Mouse (Mus musculus) embryonic facial prominence, embryonic 15.5 days (tissue): Measurements from ENCODE around the gene Idua. TPM values are rescaled to one million over a fixed set of nuclear protein-coding genes. Genes with fewer than 3 reads are reported as not detected.

Experiments
- ATAC-seq: fragments of 200-750 bp; cut with Nextera tagmentation; 2 replicates; pipeline ENCODE4 v1.8.0; 2017; ENCODE audit warnings: low read depth, moderate TSS enrichment; ENCODE audit not compliant: insufficient number of reproducible peaks, low FRiP score, low TSS enrichment
- H3K27ac ChIP-seq: fragments of 300-500 bp; sonication (generic); replicated peaks from 2 replicates; pipeline ENCODE4 v1.5.1; 2015; ENCODE audit warnings: mild to moderate bottlenecking, inconsistent platforms
- H3K27me3 ChIP-seq: fragments of 300-500 bp; sonication (generic); 2 replicates; pipeline ENCODE4 v1.6.1; 2015; ENCODE audit warnings: inconsistent platforms
- H3K36me3 ChIP-seq: fragments of 300-500 bp; sonication (generic); 2 replicates; pipeline ENCODE4 v1.6.1; 2015; ENCODE audit warnings: mild to moderate bottlenecking, inconsistent platforms
- H3K4me1 ChIP-seq: fragments of 300-500 bp; sonication (generic); 2 replicates; pipeline ENCODE4 v1.6.1; 2015; ENCODE audit warnings: inconsistent platforms
- H3K4me2 ChIP-seq: fragments of 300-500 bp; sonication (generic); replicated peaks from 2 replicates; pipeline ENCODE4 v1.6.1; 2015; ENCODE audit warnings: mild to moderate bottlenecking, inconsistent platforms
- H3K4me3 ChIP-seq: fragments of 300-500 bp; sonication (generic); replicated peaks from 2 replicates; pipeline ENCODE4 v1.5.1; 2015; ENCODE audit warnings: mild to moderate bottlenecking, inconsistent platforms
- H3K9ac ChIP-seq: fragments of 300-500 bp; sonication (generic); 2 replicates; pipeline ENCODE4 v1.6.1; 2015; ENCODE audit warnings: inconsistent platforms
- H3K9me3 ChIP-seq: fragments of 300-500 bp; sonication (generic); replicated peaks from 2 replicates; pipeline ENCODE4 v1.6.1; 2016; ENCODE audit warnings: inconsistent platforms
- WGBS: fragments of 180-500 bp; shearing (Covaris S2); methylation state at CpG from one replicate; pipeline ENCODE4 v1.1.7; 2015; 5-methylcytosine and 5-hydroxymethylcytosine counted together
- polyA plus RNA-seq: library from polyadenylated mRNA; unstranded; fragments of >200 nt; fragmentation: Nextera tagmentation; extraction: Ambion mirVana; gene quantifications from 2 replicates; pipeline ENCODE4 v1.2.1, GENCODE M21; 2015

Gene Idua
- polyA plus RNA-seq, 1 experiment from 2014 or later = 18.1 TPM

DNA sequence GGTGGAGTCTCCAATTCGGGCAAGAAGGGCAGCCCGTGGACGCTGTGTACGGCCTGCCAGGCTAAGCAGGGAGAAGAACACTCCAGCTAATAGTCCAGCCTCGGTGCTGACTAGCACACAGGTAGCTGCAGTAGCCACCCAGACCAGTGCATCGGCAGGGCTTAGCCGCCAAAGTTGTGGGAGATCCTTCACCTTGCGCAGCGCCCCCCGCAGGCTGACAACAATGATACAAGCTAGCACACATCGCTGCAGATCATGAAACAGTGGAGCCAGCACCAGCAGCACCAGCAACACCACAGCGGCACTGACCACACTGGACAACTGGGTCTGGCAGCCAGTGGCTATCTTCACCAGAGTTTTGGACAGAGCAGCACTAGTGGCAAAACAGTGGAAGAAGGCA is 11.6 kb downstream of the Idua start:
- WGBS = 93% methylated on average over 12 of the region's 12 CpGs
- Histone ChIP-seq H3K4me2 (no peak overlapping the region), H3K36me3 (peaks cover 17% of the 10 kb centered on the region), H3K9ac (no peak overlapping the region), H3K4me3 (no peak overlapping the region), H3K4me1 (peaks cover 20% of the 10 kb centered on the region), H3K9me3 (no peaks in the 10 kb centered on the region), H3K27me3 (no peaks in the 10 kb centered on the region), H3K27ac (no peak overlapping the region)
- ATAC-seq = no peak

DNA sequence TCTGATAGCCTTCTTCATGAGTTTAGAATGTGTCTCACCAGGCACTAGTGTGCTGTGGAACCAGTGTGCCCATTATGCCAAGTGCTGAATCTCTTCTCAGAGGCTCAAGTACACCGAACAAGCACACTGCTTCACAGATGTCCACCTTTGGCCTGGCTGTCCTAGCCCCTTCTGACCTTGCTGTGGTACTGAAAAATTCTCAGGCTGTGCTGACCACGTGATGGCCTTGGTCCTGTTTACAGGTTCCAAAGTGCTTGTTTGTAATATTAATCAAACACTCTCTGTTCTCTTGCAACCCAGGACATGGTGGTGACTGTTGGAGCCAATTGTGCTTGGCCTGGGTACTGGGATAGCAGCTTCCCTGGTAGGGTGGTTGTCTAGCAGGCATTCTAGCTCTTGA is 14.5 kb downstream of the Idua start:
- ATAC-seq = no peak
- H3K4me3 ChIP-seq = no peak overlapping the region

DNA sequence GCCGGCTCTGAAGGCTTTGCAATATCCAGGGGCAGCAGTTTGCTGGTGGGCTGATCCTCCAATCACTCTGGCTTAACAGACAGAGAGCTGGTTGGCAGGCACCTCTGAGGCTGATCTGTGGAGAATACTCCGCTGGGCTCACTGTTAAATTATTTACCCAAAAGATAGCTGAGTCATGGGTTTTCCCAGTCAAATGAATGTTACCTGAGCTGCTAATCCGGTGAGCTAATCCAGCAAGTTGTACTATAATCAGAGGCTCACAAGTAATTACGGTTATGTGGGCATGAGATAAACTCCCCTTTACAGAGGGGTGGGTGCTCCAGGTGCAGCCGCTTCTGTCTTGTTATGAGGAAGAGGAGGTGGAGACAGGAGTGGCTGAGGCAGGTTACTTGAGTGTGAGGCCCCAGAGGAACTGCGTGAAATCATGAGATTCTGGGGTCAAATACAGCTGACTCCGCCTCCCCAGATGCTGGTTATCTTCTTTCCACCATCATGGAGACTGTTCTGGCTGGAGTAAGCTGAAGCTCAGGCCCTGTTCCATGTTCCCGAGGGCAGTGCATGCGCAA is 15.2 kb downstream of the Idua start, which contains the start of gene Slc26a1:
Gene Slc26a1, minus strand, starts transcription at position 319 of the 566 bp plus-strand sequence.
- Histone ChIP-seq H3K27ac (0 out of 2 replicates have a peak within 1 kb of the TSS, but pooled peaks have one; percentile 17), H3K4me1 (peaks cover 16% of the 10 kb centered on the region), H3K9me3 (no peaks in the 10 kb centered on the region), H3K4me3 (no peak within 1 kb of the TSS), H3K36me3 (peaks cover 17% of the 10 kb centered on the region), H3K9ac (no peak within 1 kb of the TSS), H3K27me3 (no peaks in the 10 kb centered on the region), H3K4me2 (no peak within 1 kb of the TSS)
- ATAC-seq = no peak
- WGBS = 71% methylated on average over 9 of the region's 9 CpGs

More for the DNA sequence above, 14.5 kb downstream of the Idua start:
- Histone ChIP-seq H3K36me3 (peaks cover 17% of the 10 kb centered on the region), H3K27me3 (no peaks in the 10 kb centered on the region), H3K9me3 (no peaks in the 10 kb centered on the region), H3K9ac (no peak overlapping the region), H3K27ac (no peak overlapping the region), H3K4me1 (peaks cover 23% of the 10 kb centered on the region), H3K4me2 (no peak overlapping the region)
- 88% methylated on average over 2 of the region's 2 CpGs for WGBS

DNA sequence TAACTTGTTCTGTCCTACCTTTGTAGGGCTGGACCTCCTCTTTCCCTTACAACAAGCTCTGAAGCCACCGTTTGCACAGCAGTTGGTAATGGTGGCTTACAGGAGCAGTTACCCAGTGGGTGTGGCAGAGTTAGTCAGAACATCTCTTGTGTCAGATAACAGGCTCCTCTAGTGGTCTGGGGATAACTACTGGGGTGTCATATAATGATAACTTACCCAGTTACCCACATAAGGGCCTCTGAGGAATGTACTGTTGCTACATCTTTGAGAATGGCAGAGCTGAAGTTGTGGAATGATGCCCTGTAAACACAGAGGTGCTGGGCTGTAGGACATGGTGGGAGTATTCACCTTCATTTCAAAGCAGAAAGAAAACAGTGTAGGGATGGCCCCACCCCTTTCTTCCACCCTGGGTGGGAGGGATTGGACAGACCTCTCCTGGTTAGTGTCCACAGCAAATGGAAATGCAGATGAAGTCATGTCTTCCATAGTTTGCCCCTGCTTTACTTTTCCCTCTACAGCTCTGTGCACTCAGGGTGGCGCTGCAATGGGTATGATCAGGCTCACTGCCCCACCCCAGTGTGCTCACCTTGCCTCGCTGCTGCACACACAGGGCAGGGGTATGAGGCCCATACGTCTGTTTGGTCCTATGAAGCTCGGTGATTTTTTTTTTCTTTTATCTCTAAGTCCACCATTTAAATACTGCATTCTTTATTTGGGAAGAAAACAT is 16.8 kb downstream of the Idua start:
- peaks cover 11% of the 10 kb centered on the region for H3K36me3 ChIP-seq
- ATAC-seq = peak; percentile 31; the same call in 1 of the 2 replicates
- H3K27ac ChIP-seq = peak overlapping the region; percentile 84
- no peaks in the 10 kb centered on the region for H3K9me3 ChIP-seq
- peak overlapping the region; percentile 36 for H3K4me3 ChIP-seq
- peak overlapping the region; percentile 60 for H3K4me2 ChIP-seq
- H3K4me1 ChIP-seq = peaks cover 16% of the 10 kb centered on the region
- WGBS = 9% methylated on average over 5 of the region's 5 CpGs
- no peaks in the 10 kb centered on the region for H3K27me3 ChIP-seq
- peak overlapping the region; percentile 26; the same call in 1 of the 2 replicates for H3K9ac ChIP-seq

DNA sequence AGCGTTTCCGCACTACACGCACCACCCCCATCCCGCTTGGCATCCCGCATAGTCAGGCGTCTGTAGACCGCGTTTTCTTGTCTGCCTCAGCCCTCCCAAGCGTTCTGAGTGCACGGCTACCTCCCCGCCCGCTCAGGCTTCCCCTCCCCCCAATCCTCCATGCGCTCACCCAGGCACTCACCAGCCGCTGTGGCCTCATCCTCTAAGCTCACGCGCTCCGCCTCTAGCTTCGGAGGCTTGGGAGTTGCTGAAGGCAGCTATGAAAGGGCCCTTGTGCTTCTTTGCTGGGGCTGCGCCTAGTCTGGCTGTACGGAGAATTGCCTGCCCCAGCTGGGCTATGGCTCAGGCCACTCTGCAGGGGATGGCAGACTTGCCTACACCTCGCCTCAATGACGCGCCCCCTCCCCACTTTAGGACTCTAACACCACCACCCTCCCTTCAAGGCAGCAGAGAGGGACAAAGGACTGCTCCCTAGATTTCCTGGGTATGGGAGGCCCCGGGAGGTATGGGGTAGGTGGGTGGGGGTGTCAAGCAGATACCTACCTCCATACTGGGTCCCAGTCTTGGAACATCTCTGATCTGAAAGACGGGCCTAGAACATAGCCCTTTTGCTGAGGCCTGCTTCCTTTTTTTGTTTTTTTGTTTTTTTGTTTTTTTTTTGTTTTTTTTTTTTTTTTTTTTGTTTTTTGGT is 17.6 kb downstream of the Idua start:
- ATAC-seq = peak; percentile 83
- H3K4me3 ChIP-seq = peak overlapping the region; percentile 36
- no peaks in the 10 kb centered on the region for H3K9me3 ChIP-seq
- peak overlapping the region; percentile 60 for H3K4me2 ChIP-seq
- H3K27ac ChIP-seq = peak overlapping the region; percentile 84
- peaks cover 2% of the 10 kb centered on the region; the same call in 1 of the 2 replicates for H3K36me3 ChIP-seq
- H3K9ac ChIP-seq = peak overlapping the region; percentile 26
- H3K27me3 ChIP-seq = no peaks in the 10 kb centered on the region
- peaks cover 16% of the 10 kb centered on the region for H3K4me1 ChIP-seq
- WGBS = 3% methylated on average over 25 of the region's 25 CpGs

DNA sequence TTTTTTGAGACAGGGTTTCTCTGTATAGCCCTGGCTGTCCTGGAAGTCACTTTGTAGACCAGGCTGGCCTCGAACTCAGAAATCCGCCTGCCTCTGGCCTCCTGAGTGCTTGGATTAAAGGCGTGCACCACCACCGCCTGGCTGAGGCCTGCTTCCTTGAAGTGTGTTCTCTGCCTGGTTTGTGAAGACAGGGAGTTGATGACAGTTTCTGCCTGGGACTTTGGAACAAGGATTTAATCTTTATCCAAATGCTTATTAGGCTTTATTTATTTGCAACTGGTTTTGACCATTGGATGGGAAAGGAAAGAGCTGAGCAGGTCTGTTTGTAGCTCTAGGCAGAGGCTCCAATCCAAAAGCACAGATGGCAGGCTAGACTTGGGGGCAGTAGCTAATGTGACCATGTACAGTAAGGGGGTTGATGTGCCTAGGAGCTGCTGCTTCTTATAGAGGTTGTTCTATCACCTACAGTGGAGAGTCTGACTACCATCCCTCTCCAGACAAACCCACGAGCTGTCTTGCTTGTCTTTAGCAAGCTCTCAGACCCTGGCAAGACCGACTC is 18.2 kb downstream of the Idua start:
- Histone ChIP-seq H3K36me3 (no peaks in the 10 kb centered on the region), H3K4me1 (peaks cover 16% of the 10 kb centered on the region), H3K9ac (no peak overlapping the region), H3K27ac (no peak overlapping the region), H3K4me2 (no peak overlapping the region), H3K27me3 (no peaks in the 10 kb centered on the region), H3K9me3 (no peaks in the 10 kb centered on the region), H3K4me3 (no peak overlapping the region)
- no peak for ATAC-seq
- WGBS = 87% methylated on average over 6 of the region's 6 CpGs

DNA sequence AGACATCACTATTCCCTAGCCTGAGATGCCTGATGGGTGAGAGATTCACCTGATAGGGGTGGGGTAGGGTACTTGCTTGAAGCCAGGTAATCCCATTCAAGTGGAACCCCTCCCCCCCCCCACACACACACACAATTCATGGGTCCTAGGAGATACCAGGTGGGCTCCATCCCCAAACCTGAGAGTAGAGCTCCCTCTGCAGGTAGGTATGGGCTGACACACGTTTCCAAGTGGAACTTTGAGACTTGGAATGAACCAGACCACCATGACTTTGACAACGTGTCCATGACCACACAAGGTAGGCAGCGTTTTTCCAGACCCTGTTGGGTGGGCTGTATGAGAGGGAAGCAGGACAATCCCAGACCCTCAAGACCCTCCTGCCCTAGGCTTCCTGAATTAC is 19.8 kb downstream of the Idua start:
- no peaks in the 10 kb centered on the region for H3K27me3 ChIP-seq
- no peak overlapping the region for H3K27ac ChIP-seq
- H3K4me2 ChIP-seq = no peak overlapping the region
- no peak for ATAC-seq
- H3K36me3 ChIP-seq = no peaks in the 10 kb centered on the region
- WGBS = 42% methylated on average over 3 of the region's 3 CpGs
- H3K9ac ChIP-seq = no peak overlapping the region
- H3K4me1 ChIP-seq = peaks cover 16% of the 10 kb centered on the region
- H3K9me3 ChIP-seq = no peaks in the 10 kb centered on the region
- H3K4me3 ChIP-seq = no peak overlapping the region

DNA sequence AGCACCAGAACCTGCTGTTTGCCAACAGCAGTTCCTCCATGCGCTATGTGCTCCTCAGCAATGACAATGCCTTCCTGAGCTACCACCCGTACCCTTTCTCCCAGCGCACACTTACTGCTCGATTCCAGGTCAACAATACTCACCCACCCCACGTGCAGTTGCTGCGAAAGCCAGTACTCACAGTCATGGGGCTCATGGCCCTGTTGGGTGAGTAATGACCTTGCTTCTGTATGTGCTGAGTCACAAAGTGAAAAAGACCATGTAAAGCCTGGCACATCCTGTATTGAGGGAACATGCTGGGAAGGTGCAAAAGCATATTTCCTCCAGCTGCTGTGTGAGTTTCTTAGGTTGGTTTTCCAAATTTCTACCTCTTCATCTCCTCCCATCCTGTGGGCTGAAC is 20.7 kb downstream of the Idua start:
- H3K27me3 ChIP-seq = no peaks in the 10 kb centered on the region

DNA sequence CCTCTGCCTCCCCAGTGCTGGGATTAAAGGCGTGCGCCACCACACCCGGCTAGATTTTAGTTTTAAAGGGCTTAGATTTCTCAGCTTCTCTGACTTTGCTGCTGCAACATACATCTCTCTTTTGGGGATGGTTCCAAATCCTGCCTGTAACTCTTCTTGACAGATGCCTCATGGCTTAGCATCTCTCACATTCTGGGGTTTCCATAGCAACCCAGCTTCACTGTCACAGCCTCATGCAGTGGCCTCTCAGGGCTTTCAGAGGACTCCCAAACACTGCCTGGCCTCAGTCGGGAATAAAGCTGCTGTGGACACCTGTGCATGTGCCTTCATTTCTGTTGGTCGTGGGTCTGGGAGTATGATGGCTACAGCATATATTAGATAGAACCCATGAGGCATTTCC is 29.0 kb downstream of the Idua start:
- H3K4me2 ChIP-seq = no peak overlapping the region
- H3K27ac ChIP-seq = no peak overlapping the region
- no peaks in the 10 kb centered on the region for H3K36me3 ChIP-seq
- no peaks in the 10 kb centered on the region for H3K27me3 ChIP-seq
- ATAC-seq = no peak
- peaks cover 19% of the 10 kb centered on the region for H3K4me1 ChIP-seq
- 69% methylated on average over 5 of the region's 5 CpGs for WGBS
- no peaks in the 10 kb centered on the region for H3K9me3 ChIP-seq
- no peak overlapping the region for H3K9ac ChIP-seq
- H3K4me3 ChIP-seq = no peak overlapping the region

More for the DNA sequence above, 20.7 kb downstream of the Idua start:
- Histone ChIP-seq H3K27ac (no peak overlapping the region), H3K36me3 (no peaks in the 10 kb centered on the region), H3K9me3 (no peaks in the 10 kb centered on the region), H3K4me1 (peaks cover 16% of the 10 kb centered on the region), H3K4me3 (no peak overlapping the region), H3K4me2 (no peak overlapping the region), H3K9ac (no peak overlapping the region)
- ATAC-seq = no peak
- 90% methylated on average over 6 of the region's 6 CpGs for WGBS

DNA sequence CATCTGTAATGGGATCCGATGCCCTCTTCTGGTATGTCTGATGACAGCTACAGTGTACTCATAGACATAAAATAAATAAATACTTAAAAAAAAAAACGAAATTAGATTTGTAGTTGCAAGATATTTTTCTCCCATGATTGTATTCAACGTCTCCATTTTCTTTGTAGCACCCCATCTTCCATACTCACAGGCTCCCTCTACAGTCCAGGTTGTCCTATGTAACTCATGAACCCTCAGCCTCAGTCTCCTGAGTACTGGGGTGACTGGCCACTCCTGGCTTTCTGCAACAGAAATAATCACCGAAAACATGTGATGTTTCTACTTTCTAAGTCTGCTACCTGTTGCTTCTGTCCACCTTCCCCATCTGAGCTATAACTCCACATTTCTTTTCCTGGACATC is 31.0 kb downstream of the Idua start:
- WGBS = 70% methylated on average over 4 of the region's 4 CpGs

DNA sequence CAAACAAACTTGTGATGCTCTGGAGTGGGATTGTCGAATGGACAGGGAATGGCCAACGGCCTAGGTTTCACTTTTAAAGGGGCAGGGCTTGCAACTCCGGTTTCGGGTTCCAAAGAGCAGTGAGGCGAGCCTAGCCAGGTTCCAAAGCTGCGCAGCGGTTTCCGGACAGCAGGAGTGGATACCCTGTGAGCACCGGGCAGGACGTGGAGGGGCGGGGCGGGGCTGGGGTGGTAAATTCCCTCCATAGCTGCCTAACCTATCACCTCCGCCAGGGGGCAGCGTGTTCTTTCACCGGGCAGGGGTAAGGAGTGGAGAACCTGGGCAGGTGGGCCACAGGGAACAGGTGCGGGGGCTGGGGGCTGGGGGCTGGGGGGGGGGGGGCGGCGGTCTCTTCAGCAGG is 32.1 kb downstream of the Idua start, which contains the start of gene Fgfrl1:
Gene Fgfrl1, plus strand, starts transcription at position 112 of the 400 bp plus-strand sequence.
- Histone ChIP-seq H3K4me3 (peak within 1 kb of the TSS; percentile 84), H3K4me2 (peak within 1 kb of the TSS; percentile 83), H3K36me3 (peaks cover 3% of the 10 kb centered on the region; the same call in 1 of the 2 replicates), H3K9ac (0 out of 2 replicates have a peak within 1 kb of the TSS, but pooled peaks have one; percentile 9), H3K27ac (0 out of 2 replicates have a peak within 1 kb of the TSS, but pooled peaks have one; percentile 22), H3K4me1 (peaks cover 45% of the 10 kb centered on the region), H3K9me3 (no peaks in the 10 kb centered on the region), H3K27me3 (no peaks in the 10 kb centered on the region)
- 2% methylated on average over 16 of the region's 18 CpGs for WGBS
- ATAC-seq = no peak

More for the DNA sequence above, 31.0 kb downstream of the Idua start:
- Histone ChIP-seq H3K27ac (no peak overlapping the region), H3K4me2 (no peak overlapping the region), H3K9ac (no peak overlapping the region), H3K4me1 (peaks cover 34% of the 10 kb centered on the region), H3K36me3 (peaks cover 3% of the 10 kb centered on the region; the same call in 1 of the 2 replicates), H3K4me3 (no peak overlapping the region), H3K9me3 (no peaks in the 10 kb centered on the region), H3K27me3 (no peaks in the 10 kb centered on the region)
- no peak for ATAC-seq
